Mouse (Mus musculus) layer of hippocampus, postnatal 14 days (tissue): ENCODE results near the gene Gm3147. TPM values are rescaled to one million over a fixed set of nuclear protein-coding genes. Genes with fewer than 3 reads are reported as not detected.
"Not testable (repeated sequence)": the region's sequence is repeated elsewhere in the genome, so short reads cannot be mapped to it uniquely, and the experiment has no call there.

Experiments
- DNase-seq, 2 experiments: peaks; one replicate each; pipeline ENCODE4 v3.0.0; 2021 to 2022; ENCODE audit warnings: low spot score in 2 of 2, mixed read lengths in 1 of 2
- long read RNA-seq, 2 experiments: library from polyadenylated mRNA; stranded (forward); transcript quantifications; one replicate each; pipeline ENCODE4 v2.0.0; 2021
- total RNA-seq, 2 experiments: library from RNA; stranded (reverse); gene quantifications; 2 replicates each; pipeline ENCODE4 v1.2.3; 2021

Gene Gm3147
- total RNA-seq, result not detected
- long read RNA-seq, experiment 1, result 0 reads
- long read RNA-seq, experiment 2, result 0 reads

DNA sequence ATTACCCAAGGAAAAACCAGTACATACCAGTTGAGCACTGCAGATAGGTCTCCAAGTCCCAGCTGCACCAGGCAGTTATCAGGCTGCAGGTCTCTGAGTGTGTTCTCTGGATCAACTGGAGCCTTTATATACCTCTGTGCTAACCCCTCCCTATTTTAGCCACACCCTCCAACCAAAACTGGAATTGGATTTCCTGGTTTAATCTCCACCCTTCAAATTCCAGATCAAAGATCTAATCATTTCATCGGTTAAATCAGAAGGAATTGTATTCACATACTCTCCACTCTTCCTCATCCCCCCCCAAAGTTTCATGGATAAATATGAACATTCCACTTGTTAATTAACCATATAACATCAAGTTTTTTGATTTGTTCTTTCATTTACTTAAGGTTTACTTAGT, at the start of gene Gm3147:
Gm3147 (minus strand) TSS at position 101 of the 400 bp plus-strand sequence.
- not testable (repeated sequence) for DNase-seq

- not testable (repeated sequence) for DNase-seq
Observed at GRCm38 (mm10) chr5:94648082-94648481, 31.9 kb upstream of the Gm3147 start, which contains the start of gene Gm6205. Gm6205 (plus strand) TSS chr5:94648382.

- not testable (repeated sequence) for DNase-seq
Observed at GRCm38 (mm10) chr5:94623679-94624078, 7.5 kb upstream of the Gm3147 start, which contains the start of gene Gm6509. Gm6509 (plus strand) TSS chr5:94623979.

Other genes with a start within 250 kb of the Gm3147 start
- gene Gm7682, start 170.6 kb downstream of the Gm3147 start, total RNA-seq, result not detected
- gene Gm3139, start 90.1 kb downstream of the Gm3147 start, total RNA-seq, result not detected
- not detected for gene Gm6509, start 7.6 kb upstream of the Gm3147 start, total RNA-seq
- not detected for gene Gm6205, start 32.0 kb upstream of the Gm3147 start, total RNA-seq
- gene Gm3183, start 249.1 kb upstream of the Gm3147 start, total RNA-seq, result not detected